Mouse (Mus musculus): ENCODE measurements around the gene Unc5b.

- TF ChIP-seq CTCF (IDR thresholded peaks at IDR 0.05; ENCODE audit: control insufficient read depth, insufficient read depth, low read length) (no peak), POLR2A (IDR thresholded peaks at IDR 0.05; ENCODE audit: borderline replicate concordance, control insufficient read depth, low read depth, low read length) (no peak)
These were observed 16.3 kb downstream of the Unc5b start for GRCm38 (mm10) chr10:60815059-60815458.
